Mouse (Mus musculus) cerebellum, adult 2 months (tissue): ENCODE results near the gene Stoml2. TPM values are rescaled to one million over a fixed set of nuclear protein-coding genes. Genes with fewer than 3 reads are reported as not detected.

Experiments used
- DNase-seq, 2 experiments: peaks; one replicate each; pipeline ENCODE4 v3.0.0; 2021
- H3K27ac ChIP-seq: fragments of 200-500 bp; 2 replicates; pipeline ENCODE4 v1.5.1; 2012; ENCODE audit warnings: low read length, control low read depth, inconsistent platforms; ENCODE audit not compliant: insufficient read depth
- H3K27me3 ChIP-seq: fragments of 200-500 bp; 2 replicates; pipeline ENCODE4 v1.6.1; 2012; ENCODE audit warnings: inconsistent platforms, mild to moderate bottlenecking, low read length, moderate library complexity; ENCODE audit not compliant: control insufficient read depth, insufficient read depth
- H3K4me1 ChIP-seq: fragments of 200-500 bp; 2 replicates; pipeline ENCODE4 v1.6.1; 2011; ENCODE audit warnings: low read length; ENCODE audit not compliant: control insufficient read depth, insufficient read depth
- H3K4me3 ChIP-seq: fragments of 200-500 bp; replicated peaks from 2 replicates; pipeline ENCODE3; 2011; ENCODE audit warnings: mild to moderate bottlenecking, low read depth, low read length, control low read depth; ENCODE audit not compliant: insufficient read depth
- CTCF ChIP-seq: fragments of 200-500 bp; IDR thresholded peaks from 2 replicates; pipeline ENCODE4 v1.5.1; 2011; ENCODE audit warnings: low read depth, mild to moderate bottlenecking, control low read depth, low read length, moderate library complexity, borderline replicate concordance; ENCODE audit not compliant: insufficient read depth
- POLR2A ChIP-seq: fragments of 200-500 bp; IDR thresholded peaks from 2 replicates; pipeline ENCODE4 v1.6.1; 2011; ENCODE audit warnings: low read length, control low read depth, borderline replicate concordance; ENCODE audit not compliant: insufficient read depth
- WGBS: fragments of 180-500 bp; shearing (Covaris S2); methylation state at CpG from one replicate; pipeline ENCODE4 v1.1.7; 2018; 5-methylcytosine and 5-hydroxymethylcytosine counted together
- polyA plus RNA-seq: library from polyadenylated mRNA; depleted of rRNA; stranded (reverse); fragments of >200 nt; gene quantifications from 2 replicates; pipeline ENCODE4 v1.2.3, GENCODE M21; 2012; rRNA removed

The Stoml2 gene
- polyA plus RNA-seq, 1 experiment: 138 TPM

DNA sequence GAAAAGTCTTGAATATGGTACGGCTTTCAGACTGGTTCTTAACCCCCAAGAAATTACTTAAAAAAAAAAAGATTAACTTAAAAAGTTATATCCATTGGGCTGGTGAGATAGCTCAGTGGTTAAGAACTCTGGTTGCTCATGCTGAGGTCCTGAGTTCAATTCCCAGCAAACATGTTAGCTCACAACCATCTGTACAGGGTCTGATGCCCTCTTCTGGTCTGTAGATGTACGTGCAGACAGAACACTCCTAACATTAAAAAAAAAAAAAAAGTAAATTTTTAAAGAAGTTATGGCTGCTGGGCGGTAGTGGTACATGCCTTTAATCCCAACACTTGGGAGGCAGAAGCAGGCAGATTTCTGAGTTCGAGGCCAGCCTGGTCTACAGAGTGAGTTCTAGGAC, 53.4 kb downstream of the Stoml2 start:
- WGBS: 93% methylated on average over 4 of the region's 4 CpGs
- no peak for DNase-seq
- H3K4me1 ChIP-seq: no peaks in the 10 kb centered on the region
- no peaks in the 10 kb centered on the region for H3K27me3 ChIP-seq
- TF ChIP-seq POLR2A (no peak), CTCF (0 out of 2 replicates have a peak, but pooled peaks have one; percentile 13)
- H3K27ac ChIP-seq: no peak overlapping the region
- no peak overlapping the region for H3K4me3 ChIP-seq

Other genes with a start within 250 kb of the Stoml2 start
- 0.35 and 0.59 TPM in 2 replicates for gene Fam205a1, start 177.8 kb downstream of the Stoml2 start, polyA plus RNA-seq
- gene Gm12394, start 174.9 kb downstream of the Stoml2 start, polyA plus RNA-seq: 0.10 and 0.11 TPM in 2 replicates
- gene Fam205c, start 157.5 kb downstream of the Stoml2 start, polyA plus RNA-seq: 0.10 TPM in 1 of 2 replicates, not detected in the other
- gene Phf24, start 115.0 kb downstream of the Stoml2 start, polyA plus RNA-seq: 79.9 and 84.1 TPM in 2 replicates
- gene Dnajb5, start 81.9 kb downstream of the Stoml2 start, polyA plus RNA-seq: 55.0 and 58.7 TPM in 2 replicates
- gene 1700022I11Rik, start 62.1 kb downstream of the Stoml2 start, polyA plus RNA-seq: not detected in 2 replicates
- gene Vcp, start 31.2 kb downstream of the Stoml2 start, polyA plus RNA-seq: 196 and 200 TPM in 2 replicates
- gene Fancg, start 21.2 kb downstream of the Stoml2 start, polyA plus RNA-seq: 36.2 and 36.7 TPM in 2 replicates
- gene Pigo, start 5.9 kb downstream of the Stoml2 start, polyA plus RNA-seq: 35.8 and 35.9 TPM in 2 replicates
- gene Fam214b, start 14.5 kb upstream of the Stoml2 start, polyA plus RNA-seq: 29.9 and 32.5 TPM in 2 replicates
- 12.8 and 14.5 TPM in 2 replicates for gene Unc13b, start 27.2 kb upstream of the Stoml2 start, polyA plus RNA-seq
- 1.0 and 1.4 TPM in 2 replicates for gene Atp8b5, start 235.4 kb upstream of the Stoml2 start, polyA plus RNA-seq